Mouse (Mus musculus) heart, postnatal 0 days (tissue): ENCODE data around the gene Mrtfb.

Experiments used
- CTCF ChIP-seq: IDR thresholded peaks from 2 replicates; pipeline ENCODE4 v1.5.1; 2016; ENCODE audit warnings: antibody characterized with exemption, control low read depth, low read depth
- EP300 ChIP-seq: IDR thresholded peaks from 2 replicates; pipeline ENCODE4 v1.6.1; 2016; ENCODE audit warnings: antibody characterized with exemption, low read depth

- no peak for TF ChIP-seq EP300
- no peak for TF ChIP-seq CTCF
Measured at GRCm38 (mm10) chr16:13328646-13329045, 72.4 kb downstream of the Mrtfb start.
